Mouse (Mus musculus): ENCODE measurements at regions not wholly inside any gene's neighbourhood (a gene's known extent, or its start where the extent isn't known, plus 50 kb on each side); places are given as distances from the start of the nearest gene placed in this dataset.

DNA sequence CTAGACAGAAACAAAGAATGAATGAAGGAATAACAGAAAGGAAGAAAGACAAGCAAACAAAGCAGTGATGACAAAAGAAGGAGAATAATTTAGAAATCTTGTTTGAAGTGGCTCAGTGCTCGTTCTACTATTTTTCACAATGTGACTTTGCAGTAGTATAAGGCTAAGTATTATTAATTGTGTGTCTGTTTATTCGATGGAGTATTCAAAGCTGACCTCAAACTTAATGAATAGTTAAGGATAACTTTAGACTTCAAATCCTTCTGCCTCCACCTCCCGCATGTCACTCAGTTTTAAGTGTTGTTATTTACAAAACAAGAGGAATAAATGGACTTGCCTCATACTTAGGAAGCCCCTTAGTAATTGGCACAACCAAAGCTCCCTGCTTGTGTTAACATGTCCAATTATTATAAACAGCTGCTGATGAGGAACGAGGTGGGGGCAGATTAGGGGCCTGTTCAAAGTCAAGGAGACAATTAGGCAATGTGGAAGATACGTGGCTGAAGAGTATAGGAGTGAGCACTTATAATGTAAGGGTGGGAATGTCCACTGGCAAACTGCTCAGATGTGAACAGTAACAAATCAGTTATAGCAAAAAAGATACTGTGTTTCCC is 572.0 kb upstream of the Fam92a start:
- no peak for DNase-seq (ENCODE audit: low read depth, low spot score)
- Histone ChIP-seq H3K4me3 (ENCODE audit: insufficient read depth in 1 of 2, low read depth in 1 of 2, low read length in 2 of 2, poor library complexity in 1 of 2, severe bottlenecking in 1 of 2) (no peak overlapping the region), H3K9me3 (ENCODE audit: control insufficient read depth, insufficient read depth, low read depth, low read length) (no peaks in the 10 kb centered on the region), H3K36me3 (ENCODE audit: control insufficient read depth, insufficient read depth, low read length, poor library complexity, severe bottlenecking) (no peaks in the 10 kb centered on the region), H3K9ac (ENCODE audit: insufficient read depth, low read depth, low read length, poor library complexity, severe bottlenecking) (no peak overlapping the region), H3K27ac (ENCODE audit: insufficient read depth, low read depth, low read length, poor library complexity, severe bottlenecking) (no peak overlapping the region), H3K4me1 (ENCODE audit: control insufficient read depth in 2 of 2, insufficient read depth in 2 of 2, low read length in 2 of 2, poor library complexity in 1 of 2) (no peaks in the 10 kb centered on the region)
- no peak for TF ChIP-seq ZC3H11A (IDR thresholded peaks at IDR 0.05; ENCODE audit: borderline replicate concordance, low read depth, low read length)
- no peak for TF ChIP-seq ZNF384 (IDR thresholded peaks at IDR 0.05; ENCODE audit: low read depth, low read length)
- TF ChIP-seq CHD2 (IDR thresholded peaks at IDR 0.05; ENCODE audit: low read depth, low read length) = no peak
- TF ChIP-seq HCFC1 (IDR thresholded peaks at IDR 0.05; ENCODE audit: borderline replicate concordance, insufficient read depth, low read length) = no peak
- TF ChIP-seq MAFK (IDR thresholded peaks at IDR 0.05; ENCODE audit: insufficient read depth, low read depth, low read length) = no peak
- in situ Hi-C loops (cut with MboI; ENCODE audit: low sequenced_read_pairs in 2 of 2, unreplicated experiment in 2 of 2) = no loop called here

DNA sequence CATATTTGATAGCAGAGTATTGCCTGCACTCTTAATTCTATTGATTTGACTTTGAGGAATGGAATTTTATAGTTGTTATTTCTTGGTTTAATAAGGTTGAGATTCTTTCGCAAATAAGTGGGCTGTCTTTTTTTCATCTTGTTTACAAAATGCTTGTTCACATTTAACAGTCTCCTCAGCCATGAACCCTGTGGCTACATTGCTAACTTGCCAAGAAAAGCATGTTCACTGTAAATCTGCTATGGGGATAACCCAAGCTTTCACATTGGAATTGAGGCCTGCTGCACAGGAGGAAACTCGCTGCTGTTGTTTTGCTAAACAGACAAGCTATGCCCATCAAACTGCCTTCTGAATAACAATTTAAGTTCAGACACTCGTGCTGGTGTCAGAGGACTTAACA is 564.6 kb upstream of the Fam92a start:
- TF ChIP-seq ZNF384 (IDR thresholded peaks at IDR 0.05; ENCODE audit: low read depth, low read length) (no peak), MAFK (IDR thresholded peaks at IDR 0.05; ENCODE audit: insufficient read depth, low read depth, low read length) (no peak), CHD2 (IDR thresholded peaks at IDR 0.05; ENCODE audit: low read depth, low read length) (no peak), ZC3H11A (IDR thresholded peaks at IDR 0.05; ENCODE audit: borderline replicate concordance, low read depth, low read length) (no peak), HCFC1 (IDR thresholded peaks at IDR 0.05; ENCODE audit: borderline replicate concordance, insufficient read depth, low read length) (no peak)
- no peak overlapping the region for H3K27ac ChIP-seq (ENCODE audit: insufficient read depth, low read depth, low read length, poor library complexity, severe bottlenecking)
- no peaks in the 10 kb centered on the region for H3K36me3 ChIP-seq (ENCODE audit: control insufficient read depth, insufficient read depth, low read length, poor library complexity, severe bottlenecking)
- H3K9ac ChIP-seq (ENCODE audit: insufficient read depth, low read depth, low read length, poor library complexity, severe bottlenecking) = no peak overlapping the region
- DNase-seq (ENCODE audit: low read depth, low spot score) = no peak
- no peak overlapping the region for H3K4me3 ChIP-seq (ENCODE audit: insufficient read depth in 1 of 2, low read depth in 1 of 2, low read length in 2 of 2, poor library complexity in 1 of 2, severe bottlenecking in 1 of 2)
- in situ Hi-C loops (cut with MboI; ENCODE audit: low sequenced_read_pairs in 2 of 2, unreplicated experiment in 2 of 2) = no loop called here
- no peaks in the 10 kb centered on the region for H3K4me1 ChIP-seq (ENCODE audit: control insufficient read depth in 2 of 2, insufficient read depth in 2 of 2, low read length in 2 of 2, poor library complexity in 1 of 2)
- H3K9me3 ChIP-seq (ENCODE audit: control insufficient read depth, insufficient read depth, low read depth, low read length) = no peaks in the 10 kb centered on the region

DNA sequence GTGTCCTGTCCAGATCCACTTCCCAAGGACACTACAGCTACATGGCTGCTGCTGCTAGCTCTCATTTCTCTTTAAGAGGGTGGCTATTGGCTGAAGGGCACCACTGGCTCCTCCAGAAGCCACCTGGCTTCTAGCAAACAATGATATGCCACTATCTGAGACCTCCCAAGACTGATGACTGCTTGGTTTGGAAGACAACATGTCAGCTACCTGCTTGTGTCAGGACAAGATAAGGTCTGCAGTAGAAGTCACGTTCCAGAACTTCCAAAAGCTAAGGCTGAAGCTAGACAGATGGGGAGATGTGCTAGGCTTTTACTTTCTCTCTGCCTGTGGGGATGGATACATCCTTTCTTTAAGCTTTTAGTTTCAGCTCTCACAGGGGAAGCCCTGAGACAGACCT is 528.4 kb upstream of the Fam92a start:
- Histone ChIP-seq H3K9me3 (ENCODE audit: control insufficient read depth, insufficient read depth, low read depth, low read length) (no peaks in the 10 kb centered on the region), H3K27ac (ENCODE audit: insufficient read depth, low read depth, low read length, poor library complexity, severe bottlenecking) (no peak overlapping the region), H3K9ac (ENCODE audit: insufficient read depth, low read depth, low read length, poor library complexity, severe bottlenecking) (no peak overlapping the region), H3K36me3 (ENCODE audit: control insufficient read depth, insufficient read depth, low read length, poor library complexity, severe bottlenecking) (no peaks in the 10 kb centered on the region), H3K4me3 (ENCODE audit: insufficient read depth in 1 of 2, low read depth in 1 of 2, low read length in 2 of 2, poor library complexity in 1 of 2, severe bottlenecking in 1 of 2) (no peak overlapping the region), H3K4me1 (ENCODE audit: control insufficient read depth in 2 of 2, insufficient read depth in 2 of 2, low read length in 2 of 2, poor library complexity in 1 of 2) (no peaks in the 10 kb centered on the region)
- no peak for TF ChIP-seq MAFK (IDR thresholded peaks at IDR 0.05; ENCODE audit: insufficient read depth, low read depth, low read length)
- in situ Hi-C loops (cut with MboI; ENCODE audit: low sequenced_read_pairs in 2 of 2, unreplicated experiment in 2 of 2) = no loop called here
- DNase-seq (ENCODE audit: low read depth, low spot score) = no peak

DNA sequence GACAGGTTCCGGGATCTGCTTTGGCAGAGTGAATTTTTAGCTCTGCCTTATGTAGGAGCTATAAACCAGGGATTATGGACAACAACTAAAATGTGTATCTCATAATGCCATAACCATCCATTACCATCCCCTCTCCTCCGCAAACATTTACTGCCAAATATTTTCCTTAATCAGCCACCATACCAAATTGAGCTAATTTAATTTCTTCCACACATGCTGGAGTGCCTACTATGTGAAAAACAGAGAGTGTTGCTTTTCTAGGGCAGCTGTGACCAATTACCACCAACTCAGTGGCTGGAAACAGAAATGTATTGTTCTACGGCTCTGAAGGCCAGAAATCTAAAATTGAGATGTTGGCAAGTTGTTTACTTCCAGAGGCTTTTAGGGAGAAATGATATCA is 506.0 kb upstream of the Fam92a start:
- no peak overlapping the region for H3K4me3 ChIP-seq (ENCODE audit: insufficient read depth in 1 of 2, low read depth in 1 of 2, low read length in 2 of 2, poor library complexity in 1 of 2, severe bottlenecking in 1 of 2)
- H3K4me1 ChIP-seq (ENCODE audit: control insufficient read depth in 2 of 2, insufficient read depth in 2 of 2, low read length in 2 of 2, poor library complexity in 1 of 2) = no peaks in the 10 kb centered on the region
- no peaks in the 10 kb centered on the region for H3K36me3 ChIP-seq (ENCODE audit: control insufficient read depth, insufficient read depth, low read length, poor library complexity, severe bottlenecking)
- TF ChIP-seq HCFC1 (IDR thresholded peaks at IDR 0.05; ENCODE audit: borderline replicate concordance, insufficient read depth, low read length) = no peak
- TF ChIP-seq MAFK (IDR thresholded peaks at IDR 0.05; ENCODE audit: insufficient read depth, low read depth, low read length) = no peak
- TF ChIP-seq ZC3H11A (IDR thresholded peaks at IDR 0.05; ENCODE audit: borderline replicate concordance, low read depth, low read length) = no peak
- no peak for TF ChIP-seq CHD2 (IDR thresholded peaks at IDR 0.05; ENCODE audit: low read depth, low read length)
- TF ChIP-seq ZNF384 (IDR thresholded peaks at IDR 0.05; ENCODE audit: low read depth, low read length) = no peak
- DNase-seq (ENCODE audit: low read depth, low spot score) = no peak
- H3K27ac ChIP-seq (ENCODE audit: insufficient read depth, low read depth, low read length, poor library complexity, severe bottlenecking) = no peak overlapping the region
- H3K9ac ChIP-seq (ENCODE audit: insufficient read depth, low read depth, low read length, poor library complexity, severe bottlenecking) = no peak overlapping the region
- H3K9me3 ChIP-seq (ENCODE audit: control insufficient read depth, insufficient read depth, low read depth, low read length) = no peaks in the 10 kb centered on the region
- in situ Hi-C loops (cut with MboI; ENCODE audit: low sequenced_read_pairs in 2 of 2, unreplicated experiment in 2 of 2) = no loop called here

DNA sequence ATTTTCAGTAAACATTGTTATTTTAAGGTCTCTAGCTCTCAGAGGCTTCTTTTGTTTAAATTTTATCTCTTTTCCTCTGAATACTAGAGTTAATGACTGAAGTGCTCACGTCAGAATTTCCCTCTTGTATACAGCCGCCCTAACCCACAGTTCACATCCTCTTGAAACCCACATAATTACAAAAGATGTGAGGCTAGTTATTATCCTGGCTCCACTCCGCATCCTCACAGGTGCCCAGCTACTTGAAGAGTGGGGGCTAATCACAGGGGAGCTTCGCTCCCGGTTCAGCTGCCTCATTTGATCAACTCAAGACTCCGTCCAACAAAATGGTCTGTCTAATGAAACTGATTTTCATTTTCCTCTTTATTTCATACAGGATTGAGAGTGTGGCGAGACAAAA is 499.6 kb upstream of the Fam92a start:
- in situ Hi-C loops (cut with MboI; ENCODE audit: low sequenced_read_pairs in 2 of 2, unreplicated experiment in 2 of 2) = no loop called here
- H3K27ac ChIP-seq (ENCODE audit: insufficient read depth, low read depth, low read length, poor library complexity, severe bottlenecking) = no peak overlapping the region
- no peaks in the 10 kb centered on the region for H3K4me1 ChIP-seq (ENCODE audit: control insufficient read depth in 2 of 2, insufficient read depth in 2 of 2, low read length in 2 of 2, poor library complexity in 1 of 2)
- H3K4me3 ChIP-seq (ENCODE audit: insufficient read depth in 1 of 2, low read depth in 1 of 2, low read length in 2 of 2, poor library complexity in 1 of 2, severe bottlenecking in 1 of 2) = no peak overlapping the region
- no peak for DNase-seq (ENCODE audit: low read depth, low spot score)
- H3K36me3 ChIP-seq (ENCODE audit: control insufficient read depth, insufficient read depth, low read length, poor library complexity, severe bottlenecking) = no peaks in the 10 kb centered on the region
- TF ChIP-seq ZC3H11A (IDR thresholded peaks at IDR 0.05; ENCODE audit: borderline replicate concordance, low read depth, low read length) = no peak
- no peaks in the 10 kb centered on the region for H3K9me3 ChIP-seq (ENCODE audit: control insufficient read depth, insufficient read depth, low read depth, low read length)
- H3K9ac ChIP-seq (ENCODE audit: insufficient read depth, low read depth, low read length, poor library complexity, severe bottlenecking) = no peak overlapping the region

Measured in ES-E14 (cell line).